Mouse (Mus musculus) kidney, postnatal 0 days (tissue): ENCODE data around the gene Lipm. TPM values are rescaled to one million over a fixed set of nuclear protein-coding genes. Genes with fewer than 3 reads are reported as not detected.
A peak's percentile ranks its signal among the peaks of the same experiment; 100 is the strongest.

Source experiments
- ATAC-seq: fragments of 200-750 bp; cut with Nextera tagmentation; replicated peaks from 2 replicates; pipeline ENCODE4 v1.8.0; 2017; ENCODE audit warnings: low read depth, moderate number of reproducible peaks, moderate TSS enrichment, moderate library complexity; ENCODE audit not compliant: low FRiP score
- DNase-seq: peaks from one replicate; pipeline ENCODE4 v3.0.0-alpha.2; 2016; ENCODE audit warnings: low spot score
- H3K27ac ChIP-seq: fragments of 300-500 bp; sonication (generic); 2 replicates; pipeline ENCODE4 v1.5.1; 2014; ENCODE audit warnings: mild to moderate bottlenecking
- H3K27me3 ChIP-seq: fragments of 300-500 bp; sonication (generic); 2 replicates; pipeline ENCODE4 v1.6.1; 2014; ENCODE audit warnings: low read length, mixed read lengths; ENCODE audit not compliant: insufficient read depth
- H3K36me3 ChIP-seq: fragments of 300-500 bp; sonication (generic); 2 replicates; pipeline ENCODE4 v1.6.1; 2014; ENCODE audit warnings: low read length, mixed read lengths; ENCODE audit not compliant: insufficient read depth
- H3K4me1 ChIP-seq: fragments of 300-500 bp; sonication (generic); replicated peaks from 2 replicates; pipeline ENCODE4 v1.6.1; 2014; ENCODE audit warnings: antibody characterized with exemption, low read length, mixed read lengths; ENCODE audit not compliant: insufficient read depth
- H3K4me2 ChIP-seq: fragments of 300-500 bp; sonication (generic); 2 replicates; pipeline ENCODE4 v1.6.1; 2014; ENCODE audit warnings: mild to moderate bottlenecking, low read length, moderate library complexity, mixed read lengths
- H3K4me3 ChIP-seq: fragments of 300-500 bp; sonication (generic); replicated peaks from 2 replicates; pipeline ENCODE4 v1.5.1; 2014; ENCODE audit warnings: low read depth, low read length
- H3K9ac ChIP-seq: fragments of 300-500 bp; sonication (generic); 2 replicates; pipeline ENCODE4 v1.6.1; 2014; ENCODE audit warnings: low read depth, low read length
- H3K9me3 ChIP-seq: fragments of 300-500 bp; sonication (generic); replicated peaks from 2 replicates; pipeline ENCODE4 v1.6.1; 2016; ENCODE audit warnings: low read length, inconsistent platforms, mixed read lengths
- CTCF ChIP-seq: IDR thresholded peaks from 2 replicates; pipeline ENCODE4 v1.5.1; 2016; ENCODE audit warnings: antibody characterized with exemption, low read depth, mild to moderate bottlenecking, moderate library complexity
- WGBS: fragments of 180-500 bp; shearing (Covaris S2); extraction: QIAGEN DNeasy Blood & Tissue Kit; methylation state at CpG from one replicate; pipeline ENCODE4 v1.1.7; 2014; 5-methylcytosine and 5-hydroxymethylcytosine counted together
- polyA plus RNA-seq: library from polyadenylated mRNA; unstranded; fragments of >200 nt; fragmentation: Nextera tagmentation; extraction: Ambion mirVana; gene quantifications from 2 replicates; pipeline ENCODE4 v1.2.1, GENCODE M21; 2015

Lipm gene
- polyA plus RNA-seq = not detected in 2 replicates

- H3K4me2 ChIP-seq = no peak within 1 kb of the TSS
- WGBS = 77% methylated on average over 4 of the region's 4 CpGs
- H3K36me3 ChIP-seq = no peaks in the 10 kb centered on the region
- H3K4me1 ChIP-seq = no peaks in the 10 kb centered on the region
- H3K27ac ChIP-seq = no peak within 1 kb of the TSS
- no peak for TF ChIP-seq CTCF
- H3K27me3 ChIP-seq = no peaks in the 10 kb centered on the region
- ATAC-seq = no peak
- DNase-seq = no peak
- H3K9me3 ChIP-seq = no peaks in the 10 kb centered on the region
- H3K4me3 ChIP-seq = no peak within 1 kb of the TSS
- H3K9ac ChIP-seq = no peak within 1 kb of the TSS
Observed at GRCm38 (mm10) chr19:34100633-34101032, at the start of gene Lipm. TSS of gene Lipm (plus strand) at chr19:34100933.

GRCm38 (mm10) chr19:34051502-34051901 is 49.2 kb upstream of the Lipm start:
- Histone ChIP-seq H3K4me3 (no peak overlapping the region), H3K36me3 (no peaks in the 10 kb centered on the region), H3K9me3 (no peaks in the 10 kb centered on the region), H3K9ac (no peak overlapping the region), H3K27ac (no peak overlapping the region), H3K4me1 (no peaks in the 10 kb centered on the region), H3K27me3 (no peaks in the 10 kb centered on the region), H3K4me2 (no peak overlapping the region)
- ATAC-seq (no peak), DNase-seq (no peak)
- WGBS = 74% methylated on average over 3 of the region's 3 CpGs
- TF ChIP-seq CTCF = no peak

- ATAC-seq (no peak), DNase-seq (no peak)
- H3K27me3 ChIP-seq = no peaks in the 10 kb centered on the region
- no peaks in the 10 kb centered on the region for H3K9me3 ChIP-seq
- H3K4me2 ChIP-seq = no peak overlapping the region
- TF ChIP-seq CTCF = no peak
- H3K27ac ChIP-seq = no peak overlapping the region
- H3K4me3 ChIP-seq = no peak overlapping the region
- H3K4me1 ChIP-seq = no peaks in the 10 kb centered on the region
- 50% methylated on average over 1 of the region's 1 CpGs for WGBS
- no peak overlapping the region for H3K9ac ChIP-seq
- no peaks in the 10 kb centered on the region for H3K36me3 ChIP-seq
Observed at GRCm38 (mm10) chr19:34063547-34063946, 37.2 kb upstream of the Lipm start.

- no peak for ATAC-seq
- Histone ChIP-seq H3K4me2 (no peak overlapping the region), H3K9me3 (no peaks in the 10 kb centered on the region), H3K27me3 (no peaks in the 10 kb centered on the region), H3K9ac (no peak overlapping the region), H3K4me3 (no peak overlapping the region), H3K36me3 (no peaks in the 10 kb centered on the region), H3K27ac (no peak overlapping the region), H3K4me1 (no peaks in the 10 kb centered on the region)
- WGBS = 86% methylated on average over 4 of the region's 4 CpGs
- no peak for TF ChIP-seq CTCF
- DNase-seq = no peak
Observed at GRCm38 (mm10) chr19:34064059-34064458, 36.7 kb upstream of the Lipm start.

- Histone ChIP-seq H3K4me2 (no peak within 1 kb of the TSS), H3K9ac (no peak within 1 kb of the TSS), H3K27ac (no peak within 1 kb of the TSS), H3K9me3 (no peaks in the 10 kb centered on the region), H3K4me3 (no peak within 1 kb of the TSS), H3K4me1 (no peaks in the 10 kb centered on the region), H3K36me3 (no peaks in the 10 kb centered on the region), H3K27me3 (no peaks in the 10 kb centered on the region)
- no peak for ATAC-seq
- no peak for DNase-seq
- no peak for TF ChIP-seq CTCF
- WGBS = 88% methylated on average over 9 of the region's 9 CpGs
Observed at GRCm38 (mm10) chr19:34066779-34067472, 33.8 kb upstream of the Lipm start, which contains the start of gene Lipn. TSS of gene Lipn (plus strand) at chr19:34067358.

GRCm38 (mm10) chr19:34074239-34074638 is 26.5 kb upstream of the Lipm start:
- Histone ChIP-seq H3K27ac (no peak overlapping the region), H3K9me3 (no peaks in the 10 kb centered on the region), H3K27me3 (no peaks in the 10 kb centered on the region), H3K4me2 (no peak overlapping the region), H3K9ac (no peak overlapping the region), H3K36me3 (no peaks in the 10 kb centered on the region), H3K4me1 (no peaks in the 10 kb centered on the region), H3K4me3 (no peak overlapping the region)
- DNase-seq (no peak), ATAC-seq (no peak)
- no peak for TF ChIP-seq CTCF

- Histone ChIP-seq H3K4me3 (no peak overlapping the region), H3K27me3 (no peaks in the 10 kb centered on the region), H3K36me3 (no peaks in the 10 kb centered on the region), H3K4me1 (no peaks in the 10 kb centered on the region), H3K9ac (no peak overlapping the region), H3K9me3 (no peaks in the 10 kb centered on the region), H3K27ac (no peak overlapping the region), H3K4me2 (no peak overlapping the region)
- 36% methylated on average over 2 of the region's 2 CpGs for WGBS
- ATAC-seq (no peak), DNase-seq (peak; percentile 25)
- no peak for TF ChIP-seq CTCF
Observed at GRCm38 (mm10) chr19:34078130-34078529, 22.6 kb upstream of the Lipm start.
